Mouse (Mus musculus): ENCODE measurements at regions not wholly inside any gene's neighbourhood (a gene's known extent, or its start where the extent isn't known, plus 50 kb on each side); places are given as distances from the start of the nearest gene placed in this dataset.

- peak; percentile 14 to 21 for DNase-seq
- no peak overlapping the region for H3K4me3 ChIP-seq (replicated peaks; ENCODE audit: insufficient read depth, low read depth, low read length)
- TF ChIP-seq POLR2A (IDR thresholded peaks at IDR 0.05; ENCODE audit: borderline replicate concordance, insufficient read depth, low read length) = no peak
- no peak for TF ChIP-seq CTCF (IDR thresholded peaks at IDR 0.05; ENCODE audit: borderline replicate concordance, insufficient read depth, low read depth, low read length)
- no peaks in the 10 kb centered on the region; the same call in 1 of the 2 replicates for H3K27me3 ChIP-seq (ENCODE audit: control insufficient read depth, insufficient read depth, low read length)
- 70% methylated on average over 11 of the region's 11 CpGs for WGBS
- H3K27ac ChIP-seq (ENCODE audit: insufficient read depth, low read length) = no peak overlapping the region
- no peaks in the 10 kb centered on the region for H3K4me1 ChIP-seq (ENCODE audit: control insufficient read depth, insufficient read depth, low read length)
Observed at GRCm38 (mm10) chr3:35323450-35324077, 430.3 kb upstream of the Atp11b start.

GRCm38 (mm10) chr3:35324186-35324585 is 429.7 kb upstream of the Atp11b start:
- H3K4me3 ChIP-seq (replicated peaks; ENCODE audit: insufficient read depth, low read depth, low read length) = no peak overlapping the region
- no peaks in the 10 kb centered on the region; the same call in 1 of the 2 replicates for H3K27me3 ChIP-seq (ENCODE audit: control insufficient read depth, insufficient read depth, low read length)
- DNase-seq = no peak
- TF ChIP-seq CTCF (IDR thresholded peaks at IDR 0.05; ENCODE audit: borderline replicate concordance, insufficient read depth, low read depth, low read length) (no peak), POLR2A (IDR thresholded peaks at IDR 0.05; ENCODE audit: borderline replicate concordance, insufficient read depth, low read length) (no peak)
- H3K4me1 ChIP-seq (ENCODE audit: control insufficient read depth, insufficient read depth, low read length) = no peaks in the 10 kb centered on the region
- no peak overlapping the region for H3K27ac ChIP-seq (ENCODE audit: insufficient read depth, low read length)
- WGBS = 62% methylated on average over 11 of the region's 11 CpGs

GRCm38 (mm10) chr3:35332534-35333272 is 421.2 kb upstream of the Atp11b start:
- Histone ChIP-seq H3K4me1 (ENCODE audit: control insufficient read depth, insufficient read depth, low read length) (no peaks in the 10 kb centered on the region), H3K4me3 (replicated peaks; ENCODE audit: insufficient read depth, low read depth, low read length) (no peak overlapping the region), H3K27ac (ENCODE audit: insufficient read depth, low read length) (no peak overlapping the region), H3K27me3 (ENCODE audit: control insufficient read depth, insufficient read depth, low read length) (no peaks in the 10 kb centered on the region)
- no peak for DNase-seq
- 41% methylated on average over 18 of the region's 18 CpGs for WGBS
- TF ChIP-seq POLR2A (IDR thresholded peaks at IDR 0.05; ENCODE audit: borderline replicate concordance, insufficient read depth, low read length) (no peak), CTCF (IDR thresholded peaks at IDR 0.05; ENCODE audit: borderline replicate concordance, insufficient read depth, low read depth, low read length) (no peak)

- Histone ChIP-seq H3K4me3 (replicated peaks; ENCODE audit: insufficient read depth, low read depth, low read length) (no peak overlapping the region), H3K4me1 (ENCODE audit: control insufficient read depth, insufficient read depth, low read length) (no peaks in the 10 kb centered on the region), H3K27ac (ENCODE audit: insufficient read depth, low read length) (no peak overlapping the region), H3K27me3 (ENCODE audit: control insufficient read depth, insufficient read depth, low read length) (no peaks in the 10 kb centered on the region)
- WGBS = 54% methylated on average over 2 of the region's 2 CpGs
- TF ChIP-seq CTCF (IDR thresholded peaks at IDR 0.05; ENCODE audit: borderline replicate concordance, insufficient read depth, low read depth, low read length) (no peak), POLR2A (IDR thresholded peaks at IDR 0.05; ENCODE audit: borderline replicate concordance, insufficient read depth, low read length) (no peak)
- DNase-seq = no peak
Observed at GRCm38 (mm10) chr3:35334017-35334416, 419.9 kb upstream of the Atp11b start.

GRCm38 (mm10) chr3:35334546-35334945 is 419.4 kb upstream of the Atp11b start:
- TF ChIP-seq POLR2A (IDR thresholded peaks at IDR 0.05; ENCODE audit: borderline replicate concordance, insufficient read depth, low read length) = no peak
- no peak for TF ChIP-seq CTCF (IDR thresholded peaks at IDR 0.05; ENCODE audit: borderline replicate concordance, insufficient read depth, low read depth, low read length)
- no peak overlapping the region for H3K27ac ChIP-seq (ENCODE audit: insufficient read depth, low read length)
- DNase-seq = no peak
- WGBS = 20% methylated on average over 3 of the region's 3 CpGs
- no peaks in the 10 kb centered on the region for H3K27me3 ChIP-seq (ENCODE audit: control insufficient read depth, insufficient read depth, low read length)
- no peaks in the 10 kb centered on the region for H3K4me1 ChIP-seq (ENCODE audit: control insufficient read depth, insufficient read depth, low read length)
- H3K4me3 ChIP-seq (replicated peaks; ENCODE audit: insufficient read depth, low read depth, low read length) = no peak overlapping the region

- no peak for TF ChIP-seq CTCF (IDR thresholded peaks at IDR 0.05; ENCODE audit: borderline replicate concordance, insufficient read depth, low read depth, low read length)
- TF ChIP-seq POLR2A (IDR thresholded peaks at IDR 0.05; ENCODE audit: borderline replicate concordance, insufficient read depth, low read length) = no peak
- 29% methylated on average over 5 of the region's 5 CpGs for WGBS
- Histone ChIP-seq H3K27ac (ENCODE audit: insufficient read depth, low read length) (no peak overlapping the region), H3K4me3 (replicated peaks; ENCODE audit: insufficient read depth, low read depth, low read length) (no peak overlapping the region), H3K27me3 (ENCODE audit: control insufficient read depth, insufficient read depth, low read length) (no peaks in the 10 kb centered on the region; the same call in 1 of the 2 replicates), H3K4me1 (ENCODE audit: control insufficient read depth, insufficient read depth, low read length) (0 out of 2 replicates have a peak, but pooled peaks cover 2% of the 10 kb centered on the region)
- DNase-seq = no peak
Observed at GRCm38 (mm10) chr3:35335837-35336236, 418.1 kb upstream of the Atp11b start.

GRCm38 (mm10) chr3:35340525-35340924 is 413.4 kb upstream of the Atp11b start:
- H3K4me3 ChIP-seq (replicated peaks; ENCODE audit: insufficient read depth, low read depth, low read length) = no peak overlapping the region
- no peak for TF ChIP-seq CTCF (IDR thresholded peaks at IDR 0.05; ENCODE audit: borderline replicate concordance, insufficient read depth, low read depth, low read length)
- no peak for TF ChIP-seq POLR2A (IDR thresholded peaks at IDR 0.05; ENCODE audit: borderline replicate concordance, insufficient read depth, low read length)
- H3K4me1 ChIP-seq (ENCODE audit: control insufficient read depth, insufficient read depth, low read length) = 0 out of 2 replicates have a peak, but pooled peaks cover 2% of the 10 kb centered on the region
- peak overlapping the region; percentile 21; the same call in 1 of the 2 replicates for H3K27ac ChIP-seq (ENCODE audit: insufficient read depth, low read length)
- H3K27me3 ChIP-seq (ENCODE audit: control insufficient read depth, insufficient read depth, low read length) = no peaks in the 10 kb centered on the region; the same call in 1 of the 2 replicates
- 11% methylated on average over 10 of the region's 10 CpGs for WGBS
- no peak for DNase-seq
